Mouse (Mus musculus) lung, postnatal 36 days (tissue): ENCODE measurements at regions not wholly inside any gene's neighbourhood (a gene's known extent, or its start where the extent isn't known, plus 50 kb on each side); places are given as distances from the start of the nearest gene placed in this dataset.

Source experiments
- DNase-seq: peaks from one replicate; pipeline ENCODE4 v3.0.0; 2022; ENCODE audit warnings: mixed read lengths

DNA sequence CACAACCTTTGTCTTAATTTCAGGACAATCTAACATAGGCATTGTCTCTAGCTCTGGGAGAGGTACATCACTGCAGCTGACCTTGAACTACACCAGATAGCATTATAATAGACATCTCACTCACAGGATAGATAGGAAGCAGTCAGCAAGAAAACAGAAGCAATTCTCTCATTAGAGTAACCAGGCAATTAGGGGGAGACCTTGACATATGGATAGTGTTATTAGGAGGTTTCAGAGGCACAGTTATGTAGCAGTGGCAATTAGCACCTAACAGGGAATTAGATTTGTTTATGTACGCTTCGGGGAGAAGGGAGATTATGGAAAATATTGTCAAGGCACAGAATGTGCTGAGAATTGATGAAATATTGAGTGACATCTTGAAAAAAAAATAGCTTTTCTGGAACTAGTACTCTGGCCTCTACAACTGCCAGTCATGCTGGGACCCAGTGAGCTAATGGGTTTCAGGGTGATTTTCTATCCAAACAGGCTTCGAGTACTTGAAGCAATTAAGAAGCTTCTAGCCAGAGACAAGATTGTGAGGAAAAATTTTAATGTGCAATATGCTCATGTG lies 216.8 kb upstream of the Aco1 start:
- DNase-seq: no peak

GRCm38 (mm10) chr4:39926594-39926993 lies 216.3 kb upstream of the Aco1 start:
- DNase-seq: no peak

DNA sequence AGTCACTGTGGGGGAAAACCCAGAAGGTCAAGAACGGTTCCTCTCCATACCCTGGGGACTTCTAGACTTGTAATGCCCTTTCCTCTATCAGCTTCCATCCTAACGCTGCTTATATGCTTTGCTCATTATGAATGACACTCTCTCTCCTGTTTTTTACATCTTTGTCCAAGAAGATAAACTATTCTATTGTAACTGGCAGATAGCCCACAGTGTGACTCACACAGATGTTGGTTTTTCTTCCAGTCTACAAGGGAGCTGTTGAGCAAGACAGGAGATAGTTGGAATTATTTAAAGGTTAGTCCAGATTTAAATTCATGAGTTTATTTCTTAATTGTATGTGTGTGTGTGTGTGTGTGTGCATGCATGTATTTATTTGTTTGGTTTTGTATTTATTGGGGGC lies 214.4 kb upstream of the Aco1 start:
- no peak for DNase-seq

- DNase-seq: no peak
These were observed 208.7 kb upstream of the Aco1 start for GRCm38 (mm10) chr4:39934025-39934708.

- DNase-seq: no peak
These were observed 184.2 kb upstream of the Aco1 start for GRCm38 (mm10) chr4:39958687-39959086.

GRCm38 (mm10) chr4:39967938-39968337 lies 174.9 kb upstream of the Aco1 start:
- DNase-seq: no peak

DNA sequence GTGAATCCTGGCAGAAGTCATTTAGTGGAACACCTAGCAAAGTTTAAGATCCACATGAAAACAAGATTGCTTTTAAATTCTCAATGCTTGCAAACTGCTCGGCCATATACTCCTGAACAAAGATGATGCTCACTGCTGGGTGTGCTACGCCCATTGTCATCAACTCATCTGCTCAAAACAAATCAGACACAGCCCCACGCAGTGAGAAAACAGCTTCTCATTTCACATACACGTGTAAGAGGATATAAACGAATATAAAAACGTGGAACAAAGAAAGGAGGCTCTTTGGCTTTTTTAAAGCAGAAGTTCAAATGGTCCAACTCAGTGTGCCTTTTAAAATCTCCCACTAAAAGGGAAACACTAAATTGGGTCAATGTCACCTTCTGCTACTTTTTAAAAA lies 151.5 kb upstream of the Aco1 start:
- DNase-seq: no peak

GRCm38 (mm10) chr4:39991851-39992250 lies 151.0 kb upstream of the Aco1 start:
- DNase-seq: no peak

- DNase-seq: no peak
These were observed 144.0 kb upstream of the Aco1 start for GRCm38 (mm10) chr4:39998771-39999422.

DNA sequence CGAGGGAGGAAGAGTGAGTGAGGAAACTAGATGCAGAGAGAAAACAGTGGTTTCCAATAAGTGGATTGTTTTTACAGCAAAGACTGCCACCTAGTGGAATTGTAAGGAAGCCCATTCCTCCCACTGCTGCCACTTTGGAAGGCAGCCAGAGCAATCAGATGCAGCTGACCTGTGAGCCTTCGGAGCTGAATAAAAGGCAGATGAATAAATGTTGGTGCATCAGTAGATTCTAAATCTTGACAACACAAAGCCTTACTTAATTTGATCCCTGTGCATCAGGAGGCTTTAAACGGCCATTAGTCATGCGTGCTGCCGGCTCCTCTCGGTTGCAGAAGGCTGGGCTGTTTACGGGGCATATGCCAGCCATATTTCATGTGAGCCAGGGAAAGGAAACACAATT lies 128.2 kb upstream of the Aco1 start:
- DNase-seq: peak; percentile 66

- DNase-seq: no peak
These were observed 126.0 kb upstream of the Aco1 start for GRCm38 (mm10) chr4:40016856-40017255.

GRCm38 (mm10) chr4:40018208-40018607 lies 124.7 kb upstream of the Aco1 start:
- DNase-seq: no peak

DNA sequence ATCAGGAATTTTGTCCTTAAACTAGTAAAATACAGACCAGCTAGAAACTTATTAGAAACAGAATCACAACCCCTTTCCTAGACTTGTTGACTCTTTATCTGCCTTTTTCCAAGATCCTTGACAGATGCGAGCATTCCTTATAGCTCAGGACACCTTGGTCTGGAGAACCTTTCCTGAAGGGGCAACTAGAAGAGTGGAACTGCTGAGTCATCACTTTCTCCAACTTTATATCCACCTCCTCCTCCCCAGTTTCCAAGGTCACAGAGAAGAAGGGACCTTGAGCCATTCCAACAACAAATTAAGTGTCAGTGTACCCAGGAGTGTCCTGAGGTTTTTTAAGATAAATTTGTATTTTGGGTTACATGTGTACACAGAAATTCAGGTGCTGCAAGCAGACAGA lies 111.5 kb upstream of the Aco1 start:
- DNase-seq: no peak

- DNase-seq: no peak
These were observed 95.0 kb upstream of the Aco1 start for GRCm38 (mm10) chr4:40047846-40048245.

DNA sequence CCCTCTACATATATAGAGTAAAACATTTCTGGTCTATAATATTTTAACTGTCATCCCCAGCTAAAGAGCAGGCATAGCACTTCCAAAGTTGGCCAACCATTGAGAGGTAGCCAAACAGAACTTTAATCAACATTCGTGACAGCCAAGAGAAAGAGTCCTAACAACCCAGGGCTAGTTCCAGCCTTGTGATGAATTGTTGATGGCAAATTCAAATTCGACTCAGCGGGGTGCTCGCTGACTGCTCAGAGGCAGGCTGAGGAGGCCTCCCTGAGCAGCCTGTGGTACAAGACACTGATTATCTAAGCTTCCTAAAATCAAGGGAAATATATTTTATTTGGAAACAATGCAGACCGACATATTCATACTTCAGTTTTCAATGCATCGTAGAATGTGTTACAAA lies 93.8 kb upstream of the Aco1 start:
- DNase-seq: no peak

DNA sequence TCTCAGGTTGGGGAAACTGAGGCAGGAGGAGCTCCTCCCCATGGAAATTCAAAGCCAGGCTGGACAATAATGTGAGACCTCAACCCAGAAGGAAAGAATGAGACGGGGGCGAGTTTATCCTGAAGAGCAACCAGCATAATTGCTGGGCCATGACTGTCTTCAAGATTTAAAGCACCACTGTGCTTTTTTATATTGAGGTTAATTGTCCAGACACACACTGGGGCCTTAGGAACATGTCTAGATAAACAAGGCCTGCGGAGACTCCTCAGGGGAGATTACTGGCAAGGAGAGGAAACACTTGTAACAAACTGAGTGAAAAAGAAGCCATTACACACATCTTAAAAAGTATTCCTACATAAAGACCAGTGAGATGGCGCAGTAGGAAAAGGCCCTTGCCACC lies 91.0 kb upstream of the Aco1 start:
- no peak for DNase-seq

- no peak for DNase-seq
These were observed 89.5 kb upstream of the Aco1 start for GRCm38 (mm10) chr4:40053391-40053790.

GRCm38 (mm10) chr4:40063751-40064456 lies 79.0 kb upstream of the Aco1 start:
- peak; percentile 25 for DNase-seq

DNA sequence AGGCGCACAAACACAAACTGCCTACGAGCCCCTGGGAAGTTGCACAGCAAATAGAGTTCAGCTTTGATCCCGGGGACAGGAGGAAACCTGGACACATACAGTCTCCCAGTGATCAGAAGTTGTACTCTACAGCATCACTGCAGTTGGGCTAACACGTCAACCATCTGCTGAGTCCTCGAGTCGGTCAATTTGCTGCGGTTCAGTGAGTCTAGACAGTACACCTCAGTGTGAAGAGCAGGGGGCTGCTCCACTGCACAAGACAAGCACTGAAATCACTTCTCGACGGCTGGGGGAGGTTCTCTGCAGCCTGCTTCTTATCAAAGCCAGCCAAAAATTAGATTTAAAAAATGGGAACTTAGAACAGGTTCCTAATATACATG lies 78.4 kb upstream of the Aco1 start:
- DNase-seq: no peak

DNA sequence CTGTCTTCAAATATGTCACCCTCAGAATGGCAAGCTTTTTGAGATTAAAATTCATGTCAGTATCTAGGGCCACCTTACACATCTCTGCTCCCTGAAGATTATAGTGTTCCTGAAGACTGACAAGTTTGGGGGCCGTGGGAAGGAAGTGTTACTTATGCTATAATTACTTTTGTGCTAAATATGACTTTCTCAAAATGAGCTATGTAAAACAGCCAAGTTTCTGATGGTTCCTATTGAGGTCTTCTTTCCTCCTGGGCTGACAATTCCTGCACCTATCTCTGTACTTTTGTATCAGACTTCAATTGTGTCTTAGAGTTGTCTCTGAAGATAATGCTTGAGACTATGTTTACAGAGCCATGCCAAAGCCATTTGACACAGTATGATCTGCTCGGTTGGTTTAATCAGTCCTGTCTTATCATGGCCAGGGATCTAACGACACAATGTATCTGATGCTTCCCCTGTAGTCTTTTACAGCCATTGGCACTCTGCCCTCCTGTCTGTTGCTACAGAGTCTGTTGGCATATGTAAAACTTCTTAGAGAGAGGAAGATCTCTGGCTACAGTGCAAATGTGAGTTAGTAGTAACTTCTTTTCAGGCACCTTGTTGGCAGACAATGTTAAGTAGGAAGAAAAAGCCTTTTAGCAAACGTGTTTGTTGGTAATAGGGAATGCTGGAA lies 71.8 kb upstream of the Aco1 start:
- no peak for DNase-seq

DNA sequence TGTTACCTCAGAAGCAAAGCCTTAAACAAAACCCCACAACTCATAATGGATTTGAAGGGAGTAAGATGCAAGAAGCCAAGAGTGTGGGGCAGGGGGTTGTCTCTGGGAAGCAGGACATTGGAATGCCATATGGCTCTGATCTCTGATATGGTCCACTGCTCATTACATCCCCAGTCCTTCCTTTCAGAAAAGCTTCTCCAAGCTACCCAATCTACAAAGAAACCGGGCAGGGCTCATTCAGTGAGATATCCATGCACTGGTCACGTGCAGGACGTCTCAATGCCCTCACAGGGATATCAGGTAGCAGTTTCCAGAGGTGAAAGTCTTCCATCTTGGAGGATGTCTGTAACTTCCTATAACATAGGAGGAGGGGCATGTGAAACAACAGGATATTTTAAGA lies 61.8 kb upstream of the Aco1 start:
- no peak for DNase-seq

DNA sequence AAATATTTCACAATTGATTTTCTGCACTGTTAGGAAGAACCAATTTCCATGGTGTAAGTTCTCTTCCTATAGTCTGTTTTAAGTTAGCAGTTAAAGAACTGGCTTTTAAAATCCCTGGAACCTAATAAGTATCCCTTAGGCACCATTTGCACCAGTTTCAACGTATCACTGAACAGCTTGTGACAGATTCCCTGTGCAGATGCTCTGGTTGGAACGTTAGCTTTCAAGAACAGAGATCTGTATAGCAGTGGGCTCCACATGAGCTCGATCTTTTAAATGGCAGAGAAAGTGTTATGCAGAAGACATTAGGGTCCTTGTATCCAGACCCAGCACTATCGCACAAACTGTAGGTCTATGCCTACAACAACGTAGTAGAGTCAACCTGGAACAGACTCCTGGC lies 52.6 kb upstream of the Aco1 start:
- DNase-seq: no peak
